Mouse (Mus musculus) fat pad, adult 2 months (tissue): ENCODE measurements around the gene Vps13c.

Experiments
- DNase-seq: peaks from one replicate; pipeline ENCODE4 v3.0.0-alpha.2; 2011; ENCODE audit warnings: low read depth, low spot score; ENCODE audit errors: extremely low read depth

The Vps13c gene

DNA sequence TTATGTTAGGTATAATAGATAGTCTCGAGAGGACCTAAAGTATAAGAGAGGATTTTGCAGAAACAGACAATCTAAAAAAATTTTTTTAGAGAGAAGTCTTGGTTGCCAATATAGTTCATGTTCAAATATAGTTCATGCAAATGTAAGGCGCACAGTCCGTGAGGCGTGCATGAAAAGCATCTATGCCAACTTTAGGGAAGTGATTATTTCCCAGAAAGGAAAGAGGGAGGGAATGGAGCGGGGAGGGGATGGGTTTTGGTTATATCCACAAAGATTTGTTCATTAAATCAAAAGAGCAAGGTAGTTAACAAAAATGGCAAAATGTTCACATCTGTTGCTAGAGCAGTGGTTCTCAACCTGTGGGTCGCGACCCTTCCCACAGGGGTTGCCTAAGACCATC is 166.4 kb downstream of the Vps13c start:
- DNase-seq: no peak

DNA sequence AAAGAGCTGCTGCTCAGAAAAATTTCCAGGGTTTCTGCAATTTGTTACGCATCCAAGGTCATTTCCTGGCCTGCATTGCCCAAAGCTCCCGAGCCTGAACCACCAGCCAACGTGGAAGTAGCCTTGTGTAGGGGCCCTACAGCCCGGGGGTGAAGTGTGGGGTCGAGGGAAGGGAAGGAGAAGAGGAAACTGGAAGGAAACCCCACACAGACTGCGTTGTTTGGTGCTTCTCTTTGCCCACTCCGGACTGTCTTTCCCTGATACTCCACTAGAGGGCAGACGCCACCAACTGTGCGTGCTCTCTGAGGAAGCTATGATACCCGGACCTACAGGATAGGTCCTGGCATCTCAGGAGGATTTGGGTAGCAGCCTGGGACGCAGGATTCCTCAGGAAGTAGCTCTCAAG is 174.8 kb downstream of the Vps13c start:
- no peak for DNase-seq

DNA sequence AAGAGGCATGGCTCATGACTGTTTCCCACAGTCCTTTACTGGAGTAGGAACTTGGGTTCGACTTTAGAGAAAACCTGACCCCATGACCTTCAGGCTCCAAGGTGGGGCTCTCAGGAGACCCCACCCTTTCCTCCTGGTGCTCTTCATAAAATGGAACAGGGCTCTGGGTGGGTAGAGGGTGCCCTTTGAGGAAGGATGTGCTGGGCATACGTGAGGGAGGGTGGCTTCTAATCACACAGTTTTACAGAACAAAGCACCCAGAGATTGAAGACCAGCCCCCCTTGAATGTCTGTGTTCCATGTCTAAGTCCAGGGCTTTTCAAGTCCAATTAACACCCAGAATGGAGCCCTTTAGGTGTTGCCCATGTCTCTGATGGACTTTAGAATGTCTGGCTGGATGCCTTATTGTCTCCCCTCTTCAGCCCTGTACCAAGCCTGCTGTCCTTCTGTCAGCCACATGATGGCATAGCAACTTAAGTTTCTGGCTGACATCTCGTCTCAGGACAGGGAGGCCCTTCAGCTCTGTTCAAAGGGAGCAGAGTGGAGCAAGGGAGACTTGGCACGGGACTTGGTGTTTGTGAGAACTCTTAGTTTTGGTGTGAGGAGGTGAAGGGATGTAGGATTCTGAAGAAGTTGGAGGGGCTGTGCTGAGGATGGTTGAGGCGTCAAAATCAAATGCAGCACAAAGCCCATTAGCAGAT is 176.2 kb downstream of the Vps13c start:
- DNase-seq: no peak

DNA sequence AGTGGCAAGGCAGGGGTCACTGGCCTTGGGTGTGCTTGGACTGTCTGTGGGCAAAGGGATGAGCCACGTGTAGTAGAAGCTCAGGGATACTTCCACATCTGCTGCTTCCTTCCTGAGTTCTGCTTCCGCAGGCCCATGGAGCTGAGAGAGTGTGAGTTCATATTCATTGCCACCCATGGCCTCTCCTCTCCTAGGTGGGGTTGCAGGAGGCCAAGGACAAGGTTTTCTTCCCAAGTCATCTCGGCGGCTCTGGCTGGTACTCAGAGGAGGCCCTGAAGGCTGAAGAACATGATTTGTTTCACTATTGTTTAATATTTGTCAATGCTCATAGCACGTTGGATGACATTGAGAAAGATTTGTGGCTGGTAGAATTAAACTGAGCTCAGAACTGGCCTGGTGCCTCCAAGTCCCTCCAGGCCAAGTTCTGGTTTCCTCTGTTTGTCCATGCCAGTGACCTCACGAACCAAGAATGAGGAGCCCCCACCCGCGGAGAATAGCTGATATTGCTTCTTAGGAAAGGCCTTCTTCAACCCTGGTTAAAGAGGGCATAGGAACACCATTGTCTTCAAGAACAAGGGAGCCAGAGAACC is 180.7 kb downstream of the Vps13c start:
- no peak for DNase-seq

DNA sequence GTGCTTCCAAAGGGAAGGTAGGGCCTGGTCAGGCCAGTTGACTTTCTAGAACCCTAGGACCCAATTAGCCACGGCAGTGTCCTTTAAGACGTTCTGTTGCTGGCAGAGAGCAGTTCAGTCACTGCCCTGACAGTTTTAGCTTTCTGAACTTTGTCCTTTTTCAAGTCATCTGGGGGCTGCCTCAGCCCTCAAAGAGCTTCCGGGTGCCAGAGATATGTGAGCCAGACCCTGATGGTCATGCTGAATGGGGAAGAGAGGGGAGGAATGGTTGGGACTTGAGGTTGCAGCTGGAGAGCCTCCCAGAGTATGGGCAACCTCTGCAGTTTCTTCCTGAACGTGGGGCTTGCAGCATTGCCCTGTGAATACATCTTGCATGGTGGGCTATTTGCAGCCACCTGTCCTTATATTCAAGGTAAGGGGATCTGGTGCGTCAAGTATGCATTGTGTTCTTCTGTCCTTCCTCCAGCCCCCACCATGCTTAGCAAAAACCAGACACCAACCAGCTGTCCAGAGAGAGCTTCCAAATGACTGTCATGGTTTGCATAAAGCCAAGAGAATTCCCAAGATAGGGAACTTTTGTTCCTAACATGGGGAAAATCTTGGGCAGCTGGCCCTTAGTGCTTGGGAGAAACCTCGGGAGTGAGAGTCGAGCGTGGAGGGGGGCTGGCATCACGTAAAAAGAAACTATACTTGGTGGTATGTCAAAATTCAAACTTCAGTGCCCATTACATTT is 182.3 kb downstream of the Vps13c start:
- DNase-seq: no peak

DNA sequence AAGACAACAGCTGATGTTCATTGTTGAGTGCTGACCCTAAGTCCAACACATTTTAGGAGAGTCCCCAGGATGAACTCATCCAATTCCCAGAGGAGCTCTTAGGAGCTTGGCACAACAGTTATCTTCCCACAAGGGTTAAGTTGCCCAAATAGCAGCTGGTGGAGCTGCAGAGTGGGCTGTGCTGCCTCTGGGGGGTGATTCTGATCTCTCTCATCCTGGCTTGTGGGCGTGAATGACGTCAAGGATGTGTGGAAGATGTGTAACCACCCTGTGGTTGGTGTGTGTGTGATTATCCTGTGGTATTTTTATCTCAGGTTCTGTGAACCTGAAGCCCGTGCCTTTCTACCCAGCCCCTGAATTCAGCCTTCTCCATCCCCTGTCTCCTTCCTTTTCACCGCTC is 188.4 kb downstream of the Vps13c start:
- DNase-seq: no peak

DNA sequence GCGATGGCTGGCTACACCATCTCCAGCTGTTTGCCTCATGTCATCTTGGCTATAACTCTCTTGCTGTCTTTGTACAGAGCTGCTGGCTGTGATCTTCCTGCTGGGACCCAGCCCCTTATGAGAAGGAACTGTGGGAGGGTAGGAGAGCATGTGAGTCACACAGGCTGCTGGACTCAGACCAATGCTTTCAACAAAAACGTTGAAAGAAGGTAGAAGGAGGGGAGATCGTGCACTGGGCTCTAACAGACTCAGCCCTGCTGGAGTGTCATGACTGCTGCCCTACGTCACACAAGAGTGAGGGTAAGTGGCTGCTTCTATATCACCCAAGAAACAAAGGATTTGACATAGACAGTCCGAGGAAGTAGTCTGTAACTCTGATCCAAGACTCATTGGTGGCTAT is 193.6 kb downstream of the Vps13c start:
- no peak for DNase-seq
